Mouse (Mus musculus): ENCODE measurements around the gene Phykpl. TPM values are rescaled to one million over a fixed set of nuclear protein-coding genes. Genes with fewer than 3 reads are reported as not detected.

Phykpl gene
- 1 to 10 TPM; 5.1 to 7.3 TPM for total RNA-seq (2023)

GRCm38 (mm10) chr11:51584431-51585248 is at the start of gene Phykpl:
TSS of gene Phykpl (plus strand) at chr11:51584757.

GRCm38 (mm10) chr11:51606447-51607095 is 22.0 kb downstream of the Phykpl start, which contains the start of gene Hnrnpab:
TSS of gene Hnrnpab (minus strand) at chr11:51606847.

DNA sequence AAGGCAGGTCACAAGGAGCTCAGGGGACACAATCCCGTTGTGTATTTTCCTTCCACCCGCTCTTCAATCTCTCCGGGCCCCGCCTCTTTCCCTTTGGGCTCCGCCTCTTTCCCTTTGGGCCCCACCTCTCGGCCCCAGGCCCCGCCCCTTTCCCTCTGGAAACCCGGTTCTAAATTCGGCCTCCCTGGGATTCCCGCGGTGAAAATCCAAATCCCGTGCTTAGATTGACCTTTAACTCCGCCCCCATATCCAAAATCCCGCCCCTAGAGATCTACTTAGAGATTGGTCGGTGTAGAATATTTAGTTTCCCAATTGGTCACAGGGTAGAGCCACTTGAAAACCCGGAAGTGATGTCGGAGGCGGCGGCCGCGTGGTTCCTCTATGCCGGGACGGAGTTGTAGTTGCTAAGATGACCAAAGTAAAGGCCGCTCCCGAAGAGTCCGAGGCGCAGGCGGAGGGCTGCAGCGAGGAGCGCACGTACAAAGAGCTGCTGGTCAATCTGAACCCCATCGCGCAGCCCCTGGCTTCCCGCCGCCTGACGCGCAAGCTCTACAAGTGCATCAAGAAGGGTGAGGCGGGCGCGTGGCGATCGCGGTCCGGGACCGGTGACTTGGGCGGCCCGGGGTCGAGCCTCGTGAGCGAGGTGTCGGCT is 35.0 kb downstream of the Phykpl start, which contains the start of gene Nhp2:
Gene Nhp2, plus strand, starts transcription at position 327 of the 652 bp plus-strand sequence.

GRCm38 (mm10) chr11:51635525-51636322 is 51.2 kb downstream of the Phykpl start, which contains the start of gene Rmnd5b:
TSS of gene Rmnd5b (minus strand) at chr11:51635896.

GRCm38 (mm10) chr11:51650691-51651515 is 66.3 kb downstream of the Phykpl start, which contains the start of the genes N4bp3 and D930048N14Rik:
TSS of gene N4bp3 (minus strand) at chr11:51650842.
TSS of gene D930048N14Rik (plus strand) at chr11:51650954.

Other genes with a start within 250 kb of the Phykpl start
- gene Hnrnpab, start 22.1 kb downstream of the Phykpl start, total RNA-seq (2023), result 100 to 1,000 TPM; 172 to 185 TPM
- gene Nhp2, start 35.0 kb downstream of the Phykpl start, total RNA-seq (2023), result 10 to 100 TPM; 32.5 to 39.1 TPM
- 10 to 100 TPM; 62.4 to 64.1 TPM for gene Rmnd5b, start 51.1 kb downstream of the Phykpl start, total RNA-seq (2023)
- 1 to 10 TPM; 3.0 to 4.8 TPM for gene N4bp3, start 66.1 kb downstream of the Phykpl start, total RNA-seq (2023)
- gene D930048N14Rik, start 66.2 kb downstream of the Phykpl start, total RNA-seq (2023), result under 1 TPM in 1 of 2 experiments, not detected in 1; 0.47 TPM
- 10 to 100 TPM in 1 of 2 experiments, 1 to 10 TPM in 1; 8.3 to 10.5 TPM for gene 0610009B22Rik, start 104.1 kb downstream of the Phykpl start, total RNA-seq (2023)
- 10 to 100 TPM; 15.0 to 16.0 TPM for gene Sec24a, start 178.9 kb downstream of the Phykpl start, total RNA-seq (2023)
- 10 to 100 TPM; 23.7 to 26.9 TPM for gene Sar1b, start 178.9 kb downstream of the Phykpl start, total RNA-seq (2023)

Measured in neutrophil, adult 59 days (primary cell).